Mouse (Mus musculus): ENCODE data around the gene Naip6.

- no peak for TF ChIP-seq CTCF (IDR thresholded peaks at IDR 0.05; ENCODE audit: low read depth, low read length)
- no peak for TF ChIP-seq GATA1 (IDR thresholded peaks at IDR 0.05; ENCODE audit: borderline replicate concordance, low read length)
- TF ChIP-seq TAL1 (conservative IDR thresholded peaks at IDR 0.05; ENCODE audit: low read depth, low read length), result no peak
- no peak for TF ChIP-seq GATA2 (IDR thresholded peaks at IDR 0.05; ENCODE audit: borderline replicate concordance, low read depth, low read length)
- no peak for TF ChIP-seq POLR2AphosphoS5 (IDR thresholded peaks at IDR 0.05; ENCODE audit: insufficient replicate concordance, low read depth, low read length)
These were observed 24.3 kb upstream of the Naip6 start for GRCm38 (mm10) chr13:100341822-100342221.

All from G1E (cell line).